8 mouse cellular contexts compared by ENCODE assay signal in genomic region chr9:48984845-48985707, GRCm38 (mm10). TPM values are rescaled to one million over a fixed set of nuclear protein-coding genes. Genes with fewer than 3 reads are reported as not detected.
DNase-seq lines count a peak whose midpoint lies in the region; ATAC-seq and TF ChIP-seq lines count a peak whose summit lies in the region.

Gene Usp28 (plus strand): TSS chr9:48985375.

- WGBS in cerebellum, adult 2 months: 1% methylated on average over 80 of the region's 94 CpGs
- under 1% methylated on average over 83 of the region's 94 CpGs for WGBS in forebrain, postnatal 0 days
- WGBS in lung, embryonic 16.5 days: under 1% methylated on average over 71 of the region's 94 CpGs

- H3K4me2 ChIP-seq in forebrain, postnatal 0 days (ENCODE audit: low read depth): peak within 1 kb of the TSS; percentile 74
- peak within 1 kb of the TSS; percentile 78 for H3K4me2 ChIP-seq in lung, embryonic 16.5 days (ENCODE audit: low read depth, low read length)

- no peak for TF ChIP-seq RAD21 in MEL (IDR thresholded peaks at IDR 0.05; ENCODE audit: low read depth, low read length)

- 0 out of 2 replicates have a peak, but pooled peaks cover 1% of the 10 kb centered on the region for H3K79me2 ChIP-seq in MEL (ENCODE audit: control insufficient read depth, insufficient read depth, low read length, poor library complexity)

- no peak for TF ChIP-seq EP300 in MEL (IDR thresholded peaks at IDR 0.05; ENCODE audit: low read depth in 1 of 2, low read length in 2 of 2)

- peak within 1 kb of the TSS; percentile 61 to 82 for H3K4me3 ChIP-seq in MEL (ENCODE audit: control insufficient read depth in 1 of 2, insufficient read depth in 1 of 2, low read depth in 2 of 2, low read length in 2 of 2)
- peak within 1 kb of the TSS; percentile 84 for H3K4me3 ChIP-seq in cerebellum, adult 2 months (replicated peaks; ENCODE audit: insufficient read depth, low read depth, low read length)
- H3K4me3 ChIP-seq in forebrain, postnatal 0 days (ENCODE audit: low read depth, low read length): peak within 1 kb of the TSS; percentile 63
- peak within 1 kb of the TSS; percentile 87 for H3K4me3 ChIP-seq in lung, embryonic 16.5 days (ENCODE audit: low read length)

- TF ChIP-seq CTCF in MEL (IDR thresholded peaks at IDR 0.05 in 2 of 3, conservative IDR thresholded peaks at IDR 0.05 in 1 of 3; ENCODE audit: control insufficient read depth in 1 of 3, insufficient read depth in 1 of 3, low read depth in 2 of 3, low read length in 3 of 3, poor library complexity in 1 of 3, severe bottlenecking in 1 of 3): no peak
- TF ChIP-seq CTCF in cerebellum, adult 2 months (IDR thresholded peaks at IDR 0.05; ENCODE audit: borderline replicate concordance, insufficient read depth, low read depth, low read length): no peak
- no peak for TF ChIP-seq CTCF in forebrain, postnatal 0 days (IDR thresholded peaks at IDR 0.05; ENCODE audit: low read depth)

- no peaks in the 10 kb centered on the region for H3K27me3 ChIP-seq in MEL (ENCODE audit: control insufficient read depth in 1 of 2, insufficient read depth in 2 of 2, low read length in 2 of 2)
- no peaks in the 10 kb centered on the region for H3K27me3 ChIP-seq in cerebellum, adult 2 months (ENCODE audit: control insufficient read depth, insufficient read depth, low read length)
- no peaks in the 10 kb centered on the region for H3K27me3 ChIP-seq in forebrain, postnatal 0 days (ENCODE audit: insufficient read depth, low read length)
- H3K27me3 ChIP-seq in lung, embryonic 16.5 days (ENCODE audit: control insufficient read depth, insufficient read depth, low read depth, low read length): no peaks in the 10 kb centered on the region

- peak; percentile 57 to 74 for TF ChIP-seq POLR2A in MEL (IDR thresholded peaks at IDR 0.05; ENCODE audit: control insufficient read depth in 1 of 2, insufficient read depth in 1 of 2, low read depth in 1 of 2, low read length in 2 of 2, poor library complexity in 1 of 2)
- peak; percentile 96 for TF ChIP-seq POLR2A in cerebellum, adult 2 months (IDR thresholded peaks at IDR 0.05; ENCODE audit: borderline replicate concordance, insufficient read depth, low read length)

- no peaks in the 10 kb centered on the region for H3K9me3 ChIP-seq in MEL (replicated peaks; ENCODE audit: insufficient read depth, low read length)
- no peaks in the 10 kb centered on the region for H3K9me3 ChIP-seq in forebrain, postnatal 0 days (ENCODE audit: low read length)
- no peaks in the 10 kb centered on the region for H3K9me3 ChIP-seq in lung, embryonic 16.5 days (ENCODE audit: control insufficient read depth, low read length)

- peak; percentile 98 for DNase-seq in MEL (ENCODE audit: low read depth, low spot score)
- peak; percentile 99 for DNase-seq in cerebellum, adult 2 months
- DNase-seq in forebrain, postnatal 0 days: peak; percentile 100
- DNase-seq in layer of hippocampus, adult 9-10 months (ENCODE audit: low spot score): peak; percentile 89
- DNase-seq in ovary, postnatal 10 days (ENCODE audit: low spot score): peak; percentile 93
- peak; percentile 99 for DNase-seq in thymus, postnatal 10 days (ENCODE audit: low spot score in 2 of 2)

- H3K36me3 ChIP-seq in MEL (ENCODE audit: control insufficient read depth in 1 of 2, insufficient read depth in 2 of 2, low read length in 2 of 2): peaks cover 0 to 31% of the 10 kb centered on the region in 2 experiments; a peak in 2 of 4 replicates
- no peaks in the 10 kb centered on the region for H3K36me3 ChIP-seq in forebrain, postnatal 0 days (ENCODE audit: insufficient read depth)
- no peaks in the 10 kb centered on the region for H3K36me3 ChIP-seq in lung, embryonic 16.5 days (ENCODE audit: control insufficient read depth, insufficient read depth, low read length)

- peak; percentile 96 for ATAC-seq in forebrain, postnatal 0 days
- peak; percentile 88 to 94 for ATAC-seq in hematopoietic stem cell, adult 5-6 weeks (replicated peaks in 1 of 2; ENCODE audit: insufficient read depth in 1 of 2, low FRiP score in 2 of 2, low TSS enrichment in 1 of 2, low read depth in 1 of 2, poor library complexity in 2 of 2, severe bottlenecking in 2 of 2)
- peak; percentile 97 for ATAC-seq in lung, embryonic 16.5 days (ENCODE audit: low read depth)

- peak within 1 kb of the TSS; percentile 66 for H3K27ac ChIP-seq in MEL (ENCODE audit: control insufficient read depth, low read depth, low read length)
- H3K27ac ChIP-seq in cerebellum, adult 2 months (ENCODE audit: insufficient read depth, low read length): peak within 1 kb of the TSS; percentile 73
- H3K27ac ChIP-seq in forebrain, postnatal 0 days (ENCODE audit: low read depth, low read length): peak within 1 kb of the TSS; percentile 84
- peak within 1 kb of the TSS; percentile 92 for H3K27ac ChIP-seq in lung, embryonic 16.5 days (ENCODE audit: low read length)

- peaks cover 7 to 30% of the 10 kb centered on the region in 2 experiments for H3K4me1 ChIP-seq in MEL (ENCODE audit: control insufficient read depth in 1 of 2, insufficient read depth in 2 of 2, low read length in 2 of 2)
- H3K4me1 ChIP-seq in cerebellum, adult 2 months (ENCODE audit: control insufficient read depth, insufficient read depth, low read length): peaks cover 8% of the 10 kb centered on the region; the same call in 1 of the 2 replicates
- peaks cover 11% of the 10 kb centered on the region for H3K4me1 ChIP-seq in forebrain, postnatal 0 days (ENCODE audit: insufficient read depth)
- H3K4me1 ChIP-seq in lung, embryonic 16.5 days (replicated peaks; ENCODE audit: control insufficient read depth, insufficient read depth, low read length): peaks cover 5% of the 10 kb centered on the region

- peak within 1 kb of the TSS; percentile 69 for H3K9ac ChIP-seq in MEL (ENCODE audit: control insufficient read depth, low read depth, low read length, poor library complexity, severe bottlenecking)
- peak within 1 kb of the TSS; percentile 57 for H3K9ac ChIP-seq in forebrain, postnatal 0 days
- peak within 1 kb of the TSS; percentile 88 for H3K9ac ChIP-seq in lung, embryonic 16.5 days (ENCODE audit: low read length)

TF ChIP-seq in MEL, 35 proteins besides CTCF, POLR2A, EP300 and RAD21 (continues in another document):
- TF ChIP-seq USF1 (IDR thresholded peaks at IDR 0.05; ENCODE audit: low read depth, low read length) (peak; percentile 99), TCF12 (IDR thresholded peaks at IDR 0.05; ENCODE audit: low read depth, low read length) (0 out of 2 replicates have a peak, but pooled peaks have one; percentile 2), ZKSCAN1 (IDR thresholded peaks at IDR 0.05; ENCODE audit: low read depth, low read length) (no peak), ETS1 (IDR thresholded peaks at IDR 0.05; ENCODE audit: low read depth, low read length) (0 out of 2 replicates have a peak, but pooled peaks have one; percentile 22), MYB (IDR thresholded peaks at IDR 0.05; ENCODE audit: low read depth, low read length) (no peak), E2F4 (IDR thresholded peaks at IDR 0.05; ENCODE audit: borderline replicate concordance, low read depth, low read length) (no peak), MYC (IDR thresholded peaks at IDR 0.05; ENCODE audit: low read depth, low read length) (no peak; the same call in 1 of the 2 replicates), SIN3A (IDR thresholded peaks at IDR 0.05; ENCODE audit: low read length) (peak; percentile 80), NRF1 (IDR thresholded peaks at IDR 0.05; ENCODE audit: insufficient read depth, low read depth, low read length, poor library complexity, severe bottlenecking) (peak; percentile 53; the same call in 1 of the 2 replicates), BHLHE40 (IDR thresholded peaks at IDR 0.05; ENCODE audit: borderline replicate concordance, low read depth, low read length) (no peak), UBTF (IDR thresholded peaks at IDR 0.05; ENCODE audit: borderline replicate concordance, insufficient read depth, low read depth, low read length) (no peak), ZC3H11A (IDR thresholded peaks at IDR 0.05; ENCODE audit: low read depth, low read length) (no peak), CHD2 (IDR thresholded peaks at IDR 0.05; ENCODE audit: low read length) (no peak), MAZ (IDR thresholded peaks at IDR 0.05; ENCODE audit: low read depth, low read length) (peak; percentile 73; the same call in 1 of the 2 replicates), RCOR1 (IDR thresholded peaks at IDR 0.05; ENCODE audit: low read depth, low read length) (no peak), TAL1 (IDR thresholded peaks at IDR 0.05; ENCODE audit: low read length) (no peak), ELF1 (IDR thresholded peaks at IDR 0.05; ENCODE audit: low read depth, low read length) (peak; percentile 76), MAX (IDR thresholded peaks at IDR 0.05; ENCODE audit: low read length) (peak; percentile 95), MAFK (IDR thresholded peaks at IDR 0.05; ENCODE audit: borderline replicate concordance, low read depth, low read length) (no peak), SMC3 (IDR thresholded peaks at IDR 0.05; ENCODE audit: low read depth, low read length) (no peak), ZNF384 (IDR thresholded peaks at IDR 0.05; ENCODE audit: low read depth, low read length) (no peak), NELFE (IDR thresholded peaks at IDR 0.05; ENCODE audit: low read depth, low read length) (peak; percentile 68), GABPA (IDR thresholded peaks at IDR 0.05; ENCODE audit: low read depth, low read length) (no peak), TBP (IDR thresholded peaks at IDR 0.05; ENCODE audit: low read depth, low read length) (no peak), HCFC1 (IDR thresholded peaks at IDR 0.05; ENCODE audit: low read depth, low read length) (peak; percentile 74; the same call in 1 of the 2 replicates), CHD1 (IDR thresholded peaks at IDR 0.05; ENCODE audit: low read depth, low read length) (no peak), POLR2AphosphoS5 (IDR thresholded peaks at IDR 0.05; ENCODE audit: borderline replicate concordance, low read depth, low read length) (no peak), USF2 (IDR thresholded peaks at IDR 0.05; ENCODE audit: borderline replicate concordance in 1 of 2, insufficient read depth in 1 of 2, low read depth in 1 of 2, low read length in 2 of 2) (peak in 1 of 2 experiments; percentile 83; a peak in 2 of 4 replicates), GATA1 (IDR thresholded peaks at IDR 0.05; ENCODE audit: low read depth, low read length) (no peak)

RNA-seq across cellular contexts. Expression of gene Usp28, which starts in this region (rescaled TPM):
- 5.0 and 5.2 TPM in 2 replicates for total RNA-seq in MEL (2012; rRNA removed)
- polyA plus RNA-seq in MEL (2012; ENCODE audit: insufficient read depth in 1 of 2, insufficient read length in 2 of 2, low read depth in 1 of 2, low replicate concordance in 2 of 2, missing spikeins in 1 of 2): 10 to 100 TPM in 1 of 2 experiments, not detected in 1; 14.2 TPM
- polyA plus RNA-seq in cerebellum, adult 2 months (2012; rRNA removed): 78.3 and 94.3 TPM in 2 replicates
- total RNA-seq in forebrain, postnatal 0 days (2014; rRNA removed): 18.0 and 20.2 TPM in 2 replicates
- 8.3 and 12.7 TPM in 2 replicates for polyA plus RNA-seq in forebrain, postnatal 0 days (2015; fragmentation: Nextera tagmentation; extraction: Ambion mirVana)
- total RNA-seq in hematopoietic stem cell, adult 5-6 weeks (2017): 12.4 and 13.6 TPM in 2 replicates
- 28.3 and 31.6 TPM in 2 replicates for polyA plus RNA-seq in lung, embryonic 16.5 days (2015; fragmentation: Nextera tagmentation; extraction: Ambion mirVana)

Comparison
In these comparisons a context has a peak if more than half of its experiments do, and no peak if none do; other contexts are left out.
1. Peak in every context shown above with its lines: DNase-seq, ATAC-seq, H3K4me3 ChIP-seq and H3K27ac ChIP-seq.